Mouse (Mus musculus) ovary, postnatal 10 days (tissue): ENCODE results near the gene Thap4.
"Not testable (repeated sequence)": the region's sequence is repeated elsewhere in the genome, so short reads cannot be mapped to it uniquely, and the experiment has no call there.

Source experiments
- DNase-seq: peaks from one replicate; pipeline ENCODE4 v3.0.0; 2022; ENCODE audit warnings: low spot score

The Thap4 gene

GRCm38 (mm10) chr1:93754573-93755290 lies at the start of gene Thap4:
Gene Thap4 (minus strand): TSS chr1:93754864.
- peak; percentile 74 for DNase-seq

- peak; percentile 100 for DNase-seq
Observed at GRCm38 (mm10) chr1:93803556-93804507, 49.2 kb upstream of the Thap4 start, which contains the start of gene Ing5. Gene Ing5 (plus strand): TSS chr1:93803965.

GRCm38 (mm10) chr1:93802771-93803170 lies 48.1 kb upstream of the Thap4 start:
- no peak for DNase-seq

GRCm38 (mm10) chr1:93801741-93802238 lies 47.1 kb upstream of the Thap4 start, which contains the start of gene Dtymk:
Gene Dtymk (minus strand): TSS chr1:93801934.
- peak; percentile 60 for DNase-seq

GRCm38 (mm10) chr1:93800670-93801503 lies 46.2 kb upstream of the Thap4 start:
- no peak for DNase-seq

GRCm38 (mm10) chr1:93795886-93796285 lies 41.2 kb upstream of the Thap4 start:
- no peak for DNase-seq

GRCm38 (mm10) chr1:93794526-93794925 lies 39.9 kb upstream of the Thap4 start:
- no peak for DNase-seq

- no peak for DNase-seq
Observed at GRCm38 (mm10) chr1:93786912-93787311, 32.2 kb upstream of the Thap4 start.

- no peak for DNase-seq
Observed at GRCm38 (mm10) chr1:93776686-93777085, 22.0 kb upstream of the Thap4 start.

GRCm38 (mm10) chr1:93769901-93770300 lies 15.2 kb upstream of the Thap4 start:
- DNase-seq, result no peak

- no peak for DNase-seq
Observed at GRCm38 (mm10) chr1:93767600-93767999, 12.9 kb upstream of the Thap4 start.

- no peak for DNase-seq
Observed at GRCm38 (mm10) chr1:93764871-93765591, 10.4 kb upstream of the Thap4 start.

- DNase-seq, result not testable (repeated sequence)
Observed at GRCm38 (mm10) chr1:93763531-93763930, 8.9 kb upstream of the Thap4 start.

GRCm38 (mm10) chr1:93760076-93760475 lies 5.4 kb upstream of the Thap4 start:
- DNase-seq, result no peak

GRCm38 (mm10) chr1:93756154-93756553 lies 1.5 kb upstream of the Thap4 start:
- no peak for DNase-seq

GRCm38 (mm10) chr1:93755618-93756017 lies 954 bp upstream of the Thap4 start:
- DNase-seq, result no peak

GRCm38 (mm10) chr1:93755291-93755610 lies 587 bp upstream of the Thap4 start:
- no peak for DNase-seq

GRCm38 (mm10) chr1:93753911-93754572 lies 622 bp downstream of the Thap4 start:
- DNase-seq, result no peak

- DNase-seq, result no peak
Observed at GRCm38 (mm10) chr1:93751290-93751689, 3.4 kb downstream of the Thap4 start, which contains the start of gene Atg4b. Gene Atg4b (plus strand): TSS chr1:93751500.

GRCm38 (mm10) chr1:93748539-93748938 lies 6.1 kb downstream of the Thap4 start:
- no peak for DNase-seq

GRCm38 (mm10) chr1:93746179-93746578 lies 8.5 kb downstream of the Thap4 start:
- no peak for DNase-seq
